Mouse (Mus musculus) CD4-positive, CD25-positive, alpha-beta regulatory T cell, adult 4 months (primary cell): ENCODE measurements around the gene Cdh12. TPM values are rescaled to one million over a fixed set of nuclear protein-coding genes. Genes with fewer than 3 reads are reported as not detected.
"Not testable (repeated sequence)": the region's sequence is repeated elsewhere in the genome, so short reads cannot be mapped to it uniquely, and the experiment has no call there.

Experiments used
- ATAC-seq: one replicate; pipeline ENCODE4 v1.8.0; 2017
- polyA plus RNA-seq, 2 experiments: library from polyadenylated mRNA; unstranded; fragments of 100-300 nt; shearing (Covaris generic); gene quantifications; one replicate each; pipeline ENCODE4 v1.2.1; 2017

Cdh12 gene
- polyA plus RNA-seq, 2 experiments from 2014 or later, result not detected

GRCm38 (mm10) chr15:21109889-21110500 lies 660.9 kb downstream of the Cdh12 start:
- no peak for ATAC-seq

GRCm38 (mm10) chr15:21110874-21111603 lies 662.0 kb downstream of the Cdh12 start:
- no peak for ATAC-seq

- ATAC-seq, result peak; percentile 54
Measured at GRCm38 (mm10) chr15:21114775-21115174, 665.7 kb downstream of the Cdh12 start.

GRCm38 (mm10) chr15:21130660-21131059 lies 681.6 kb downstream of the Cdh12 start:
- ATAC-seq, result no peak

- no peak for ATAC-seq
Measured at GRCm38 (mm10) chr15:21132999-21133398, 683.9 kb downstream of the Cdh12 start.

- ATAC-seq, result no peak
Measured at GRCm38 (mm10) chr15:21146896-21147295, 697.8 kb downstream of the Cdh12 start.

- ATAC-seq, result no peak
Measured at GRCm38 (mm10) chr15:21153602-21154001, 704.5 kb downstream of the Cdh12 start.

- ATAC-seq, result no peak
Measured at GRCm38 (mm10) chr15:21179727-21180126, 730.7 kb downstream of the Cdh12 start.

GRCm38 (mm10) chr15:21180191-21180590 lies 731.1 kb downstream of the Cdh12 start:
- ATAC-seq, result no peak

- no peak for ATAC-seq
Measured at GRCm38 (mm10) chr15:21185799-21186198, 736.7 kb downstream of the Cdh12 start.

GRCm38 (mm10) chr15:21210089-21210488 lies 761.0 kb downstream of the Cdh12 start:
- not testable (repeated sequence) for ATAC-seq

- no peak for ATAC-seq
Measured at GRCm38 (mm10) chr15:21223006-21223405, 773.9 kb downstream of the Cdh12 start.

- no peak for ATAC-seq
Measured at GRCm38 (mm10) chr15:21261318-21261717, 812.3 kb downstream of the Cdh12 start.

GRCm38 (mm10) chr15:21269856-21270255 lies 820.8 kb downstream of the Cdh12 start:
- no peak for ATAC-seq

- ATAC-seq, result no peak
Measured at GRCm38 (mm10) chr15:21297051-21297450, 848.0 kb downstream of the Cdh12 start.

GRCm38 (mm10) chr15:21315457-21315856 lies 866.4 kb downstream of the Cdh12 start:
- no peak for ATAC-seq

GRCm38 (mm10) chr15:21343853-21344252 lies 894.8 kb downstream of the Cdh12 start:
- ATAC-seq, result no peak

GRCm38 (mm10) chr15:21344323-21344722 lies 895.3 kb downstream of the Cdh12 start:
- no peak for ATAC-seq

- ATAC-seq, result no peak
Measured at GRCm38 (mm10) chr15:21344749-21345148, 895.7 kb downstream of the Cdh12 start.

GRCm38 (mm10) chr15:21355356-21356101 lies 906.5 kb downstream of the Cdh12 start:
- ATAC-seq, result no peak

GRCm38 (mm10) chr15:21366366-21366765 lies 917.3 kb downstream of the Cdh12 start:
- ATAC-seq, result no peak

- no peak for ATAC-seq
Measured at GRCm38 (mm10) chr15:21375460-21375859, 926.4 kb downstream of the Cdh12 start.

- ATAC-seq, result no peak
Measured at GRCm38 (mm10) chr15:21375871-21376270, 926.8 kb downstream of the Cdh12 start.

GRCm38 (mm10) chr15:21391442-21391841 lies 942.4 kb downstream of the Cdh12 start:
- ATAC-seq, result not testable (repeated sequence)
